Mouse (Mus musculus): ENCODE data around the gene Fbxl20.
"Not testable (repeated sequence)": the region's sequence is repeated elsewhere in the genome, so short reads cannot be mapped to it uniquely, and the experiment has no call there.

Fbxl20 gene

GRCm38 (mm10) chr11:98149786-98150624, at the start of gene Fbxl20:
Gene Fbxl20 (minus strand): TSS chr11:98150403.
- DNase-seq = peak; percentile 96

GRCm38 (mm10) chr11:98192901-98193805, 43.0 kb upstream of the Fbxl20 start, which contains the start of gene Med1:
Gene Med1 (minus strand): TSS chr11:98193293.
- peak; percentile 98 for DNase-seq

- no peak for DNase-seq
Observed at GRCm38 (mm10) chr11:98190820-98191219, 40.6 kb upstream of the Fbxl20 start.

GRCm38 (mm10) chr11:98187640-98188395, 37.6 kb upstream of the Fbxl20 start:
- DNase-seq = peak; percentile 78

GRCm38 (mm10) chr11:98182149-98182548, 31.9 kb upstream of the Fbxl20 start:
- not testable (repeated sequence) for DNase-seq

- DNase-seq = no peak
Observed at GRCm38 (mm10) chr11:98168400-98168799, 18.2 kb upstream of the Fbxl20 start.

GRCm38 (mm10) chr11:98155094-98155493, 4.9 kb upstream of the Fbxl20 start:
- no peak for DNase-seq

- no peak for DNase-seq
Observed at GRCm38 (mm10) chr11:98150625-98151156, 488 bp upstream of the Fbxl20 start.

GRCm38 (mm10) chr11:98149304-98149750, 876 bp downstream of the Fbxl20 start:
- DNase-seq = peak; percentile 96

GRCm38 (mm10) chr11:98148551-98149301, 1.5 kb downstream of the Fbxl20 start:
- DNase-seq = peak; percentile 44

GRCm38 (mm10) chr11:98145856-98146255, 4.3 kb downstream of the Fbxl20 start:
- DNase-seq = no peak

- no peak for DNase-seq
Observed at GRCm38 (mm10) chr11:98142545-98142944, 7.7 kb downstream of the Fbxl20 start.

GRCm38 (mm10) chr11:98138894-98139293, 11.3 kb downstream of the Fbxl20 start:
- no peak for DNase-seq

GRCm38 (mm10) chr11:98137836-98138235, 12.4 kb downstream of the Fbxl20 start:
- DNase-seq = no peak

GRCm38 (mm10) chr11:98134951-98135350, 15.3 kb downstream of the Fbxl20 start:
- peak; percentile 12 for DNase-seq

- no peak for DNase-seq
Observed at GRCm38 (mm10) chr11:98123424-98123823, 26.8 kb downstream of the Fbxl20 start.

GRCm38 (mm10) chr11:98114363-98114762, 35.8 kb downstream of the Fbxl20 start:
- no peak for DNase-seq

GRCm38 (mm10) chr11:98113504-98113903, 36.7 kb downstream of the Fbxl20 start:
- DNase-seq = no peak

- DNase-seq = no peak
Observed at GRCm38 (mm10) chr11:98109706-98110105, 40.5 kb downstream of the Fbxl20 start.

GRCm38 (mm10) chr11:98101332-98101731, 48.9 kb downstream of the Fbxl20 start:
- no peak for DNase-seq

- no peak for DNase-seq
Observed at GRCm38 (mm10) chr11:98090583-98090982, 59.6 kb downstream of the Fbxl20 start.

- peak; percentile 67 for DNase-seq
Observed at GRCm38 (mm10) chr11:98088224-98088623, 62.0 kb downstream of the Fbxl20 start.

Data from lung, postnatal 36 days (tissue).